Mouse (Mus musculus) embryonic facial prominence, embryonic 14.5 days (tissue): ENCODE measurements at regions not wholly inside any gene's neighbourhood (a gene's known extent, or its start where the extent isn't known, plus 50 kb on each side); places are given as distances from the start of the nearest gene placed in this dataset.
"Not testable (repeated sequence)": the region's sequence is repeated elsewhere in the genome, so short reads cannot be mapped to it uniquely, and the experiment has no call there.

Experiments
- ATAC-seq: fragments of 200-750 bp; cut with Nextera tagmentation; 2 replicates; pipeline ENCODE4 v1.8.0; 2017; ENCODE audit warnings: low read depth, moderate number of reproducible peaks, moderate TSS enrichment
- DNase-seq: peaks from one replicate; pipeline ENCODE4 v3.0.0-alpha.2; 2015; ENCODE audit warnings: low spot score
- H3K27ac ChIP-seq: fragments of 300-500 bp; sonication (generic); replicated peaks from 2 replicates; pipeline ENCODE4 v1.5.1; 2014; ENCODE audit warnings: low read depth, mild to moderate bottlenecking, low read length, moderate library complexity
- H3K27me3 ChIP-seq: fragments of 300-500 bp; sonication (generic); replicated peaks from 2 replicates; pipeline ENCODE4 v1.6.1; 2014; ENCODE audit warnings: low read length; ENCODE audit not compliant: control insufficient read depth, insufficient read depth
- H3K36me3 ChIP-seq: fragments of 300-500 bp; sonication (generic); 2 replicates; pipeline ENCODE4 v1.6.1; 2014; ENCODE audit warnings: low read length, mixed read lengths; ENCODE audit not compliant: control insufficient read depth, insufficient read depth
- H3K4me1 ChIP-seq: fragments of 300-500 bp; sonication (generic); 2 replicates; pipeline ENCODE4 v1.6.1; 2014; ENCODE audit warnings: antibody characterized with exemption, low read length; ENCODE audit not compliant: control insufficient read depth, insufficient read depth
- H3K4me2 ChIP-seq: fragments of 300-500 bp; sonication (generic); 2 replicates; pipeline ENCODE4 v1.6.1; 2014; ENCODE audit warnings: low read depth, mild to moderate bottlenecking, low read length, moderate library complexity, mixed read lengths
- H3K4me3 ChIP-seq: fragments of 300-500 bp; sonication (generic); 2 replicates; pipeline ENCODE4 v1.5.1; 2014; ENCODE audit warnings: low read depth, mild to moderate bottlenecking, low read length
- H3K9ac ChIP-seq: fragments of 300-500 bp; sonication (generic); 2 replicates; pipeline ENCODE4 v1.6.1; 2014; ENCODE audit warnings: low read depth, mild to moderate bottlenecking, low read length, moderate library complexity, mixed read lengths
- H3K9me3 ChIP-seq: fragments of 300-500 bp; sonication (generic); 2 replicates; pipeline ENCODE4 v1.6.1; 2016; ENCODE audit warnings: low read length; ENCODE audit not compliant: control insufficient read depth
- WGBS: fragments of 180-500 bp; shearing (Covaris S2); extraction: QIAGEN DNeasy Blood & Tissue Kit; methylation state at CpG from one replicate; pipeline ENCODE4 v1.1.7; 2014; 5-methylcytosine and 5-hydroxymethylcytosine counted together

DNA sequence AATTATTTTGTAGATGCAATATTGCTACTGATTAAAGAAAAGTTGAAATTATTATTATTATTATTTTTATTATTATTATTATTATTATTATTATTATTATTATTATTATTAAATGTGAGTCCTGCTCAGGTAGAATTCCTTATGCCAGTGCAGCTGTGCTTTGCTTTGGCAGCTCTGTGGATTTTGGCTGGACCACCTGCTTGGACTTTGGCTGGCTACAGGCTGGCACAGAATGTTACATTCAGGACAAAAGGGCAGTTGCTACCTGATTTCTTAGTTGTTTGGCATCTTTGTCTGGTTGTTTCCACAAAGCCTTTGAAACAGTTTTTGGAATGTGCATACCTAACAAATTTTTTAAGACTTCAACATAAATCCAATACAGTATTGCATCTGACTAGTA is 307.7 kb upstream of the Adamts5 start:
- H3K4me2 ChIP-seq = no peak overlapping the region
- H3K4me1 ChIP-seq = no peaks in the 10 kb centered on the region
- H3K9me3 ChIP-seq = no peaks in the 10 kb centered on the region
- H3K9ac ChIP-seq = no peak overlapping the region
- H3K27me3 ChIP-seq = no peaks in the 10 kb centered on the region
- no peak overlapping the region for H3K27ac ChIP-seq
- ATAC-seq = no peak
- no peak overlapping the region for H3K4me3 ChIP-seq
- DNase-seq = no peak
- H3K36me3 ChIP-seq = no peaks in the 10 kb centered on the region

DNA sequence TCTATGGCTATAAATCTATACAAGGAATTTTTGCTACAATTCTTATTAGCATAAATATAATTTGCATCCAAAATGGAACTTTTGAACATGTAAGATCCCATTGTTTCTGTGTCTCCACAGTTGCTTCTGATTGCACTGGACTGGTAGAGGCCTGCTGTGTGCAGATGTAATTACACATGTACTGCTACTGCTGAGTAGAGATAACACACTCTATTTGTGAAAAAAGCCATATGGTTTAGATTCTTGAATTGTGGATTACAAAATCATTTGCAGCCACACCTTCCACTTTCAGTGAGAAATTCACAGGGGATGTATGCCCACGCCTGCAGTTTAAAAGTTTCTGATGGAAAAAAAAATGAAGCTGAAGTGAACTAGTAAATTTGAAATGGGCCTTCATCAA is 288.2 kb upstream of the Adamts5 start:
- no peak overlapping the region for H3K9ac ChIP-seq
- 71% methylated on average over 1 of the region's 1 CpGs for WGBS
- H3K4me1 ChIP-seq = no peaks in the 10 kb centered on the region
- H3K27ac ChIP-seq = no peak overlapping the region
- DNase-seq = no peak
- no peaks in the 10 kb centered on the region for H3K36me3 ChIP-seq
- no peak overlapping the region for H3K4me3 ChIP-seq
- no peak overlapping the region for H3K4me2 ChIP-seq
- no peak for ATAC-seq
- no peaks in the 10 kb centered on the region for H3K9me3 ChIP-seq
- H3K27me3 ChIP-seq = no peaks in the 10 kb centered on the region

DNA sequence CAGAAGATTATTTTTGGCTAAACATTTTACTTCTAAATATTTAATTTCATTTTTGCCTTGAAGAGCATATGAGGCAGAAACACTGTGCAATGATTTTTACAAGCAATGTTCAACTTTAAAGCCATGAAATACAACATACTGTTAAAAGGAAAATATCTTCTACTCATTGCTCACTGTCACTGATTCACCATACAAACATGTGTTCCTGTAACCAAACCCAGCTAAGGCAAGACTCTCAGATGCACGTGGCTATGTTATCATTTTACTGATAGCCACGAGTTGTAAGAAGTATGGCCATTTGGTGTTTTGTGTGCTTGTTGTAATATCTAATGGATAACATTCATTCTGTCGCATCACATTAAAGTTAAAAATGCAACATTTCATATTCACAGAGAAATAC is 287.3 kb upstream of the Adamts5 start:
- Histone ChIP-seq H3K36me3 (no peaks in the 10 kb centered on the region), H3K4me1 (no peaks in the 10 kb centered on the region), H3K9ac (no peak overlapping the region), H3K4me2 (no peak overlapping the region), H3K27ac (no peak overlapping the region), H3K4me3 (no peak overlapping the region), H3K9me3 (no peaks in the 10 kb centered on the region), H3K27me3 (no peaks in the 10 kb centered on the region)
- WGBS = 58% methylated on average over 3 of the region's 3 CpGs
- ATAC-seq = no peak
- no peak for DNase-seq

DNA sequence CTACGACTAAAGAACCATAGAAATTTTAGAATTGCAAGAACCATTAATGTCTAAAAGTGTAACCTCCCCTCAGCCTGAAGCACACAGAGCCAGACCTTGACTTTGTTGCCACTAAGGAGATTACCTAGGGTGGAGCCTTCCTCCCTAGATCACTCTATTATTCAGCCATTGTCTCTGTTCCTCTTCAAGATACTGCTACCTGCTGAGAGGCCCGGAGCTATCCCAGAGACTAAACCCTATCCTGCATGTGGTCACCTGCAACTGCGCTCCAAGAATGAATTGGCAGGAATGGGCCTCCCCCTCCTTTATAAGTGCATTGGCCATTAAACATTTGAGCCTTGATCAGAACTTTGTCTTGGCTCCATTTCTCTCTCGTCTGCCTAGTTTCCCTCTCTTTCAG is 286.0 kb upstream of the Adamts5 start:
- H3K4me3 ChIP-seq, H3K9me3 ChIP-seq, H3K9ac ChIP-seq, ATAC-seq, H3K4me1 ChIP-seq, H3K27ac ChIP-seq, H3K4me2 ChIP-seq, DNase-seq, H3K36me3 ChIP-seq, H3K27me3 ChIP-seq: not testable (repeated sequence)
- WGBS = 64% methylated on average over 4 of the region's 4 CpGs

DNA sequence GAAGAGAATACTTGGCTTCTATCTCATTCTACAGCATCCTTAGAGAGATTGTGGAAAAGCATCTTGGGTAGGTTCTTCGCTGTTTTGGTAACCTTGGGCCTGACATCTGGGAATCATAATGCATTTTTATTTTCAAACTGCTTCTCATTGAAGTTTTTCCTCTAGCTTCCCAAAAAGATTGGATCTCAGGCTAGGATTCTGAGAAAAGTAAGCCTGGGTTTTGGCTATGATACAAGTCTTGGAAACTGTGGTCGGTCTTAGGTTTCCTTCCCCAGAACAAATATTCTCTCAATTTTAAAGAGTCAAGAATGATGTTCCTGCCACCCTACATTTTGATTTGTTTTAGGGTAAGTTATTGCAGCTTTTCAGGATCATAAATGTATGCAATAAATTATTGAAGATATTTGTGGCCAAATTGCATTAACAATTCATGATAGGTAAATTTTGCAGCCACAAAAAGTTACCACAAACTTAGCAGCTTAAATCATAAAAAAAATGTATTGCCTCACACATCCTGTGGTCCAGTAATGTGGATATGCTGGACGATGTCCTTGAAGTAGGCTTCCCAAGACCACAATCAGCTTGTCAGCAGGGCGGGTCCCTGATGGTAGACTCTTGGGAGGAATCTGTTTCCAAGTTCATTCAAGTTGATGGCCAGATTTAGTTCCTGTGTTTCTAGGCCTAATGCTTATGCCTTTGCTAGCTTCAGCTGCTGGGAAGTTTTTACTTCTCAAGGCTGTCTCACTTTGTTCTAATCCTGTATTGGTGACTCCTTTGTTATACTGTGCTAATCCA is 257.6 kb upstream of the Adamts5 start:
- no peak overlapping the region for H3K4me2 ChIP-seq
- no peak overlapping the region for H3K9ac ChIP-seq
- H3K36me3 ChIP-seq = no peaks in the 10 kb centered on the region
- DNase-seq (peak; percentile 82), ATAC-seq (no peak)
- 52% methylated on average over 4 of the region's 4 CpGs for WGBS
- H3K27me3 ChIP-seq = no peaks in the 10 kb centered on the region
- H3K9me3 ChIP-seq = no peaks in the 10 kb centered on the region
- H3K27ac ChIP-seq = no peak overlapping the region
- no peaks in the 10 kb centered on the region for H3K4me1 ChIP-seq
- no peak overlapping the region for H3K4me3 ChIP-seq

DNA sequence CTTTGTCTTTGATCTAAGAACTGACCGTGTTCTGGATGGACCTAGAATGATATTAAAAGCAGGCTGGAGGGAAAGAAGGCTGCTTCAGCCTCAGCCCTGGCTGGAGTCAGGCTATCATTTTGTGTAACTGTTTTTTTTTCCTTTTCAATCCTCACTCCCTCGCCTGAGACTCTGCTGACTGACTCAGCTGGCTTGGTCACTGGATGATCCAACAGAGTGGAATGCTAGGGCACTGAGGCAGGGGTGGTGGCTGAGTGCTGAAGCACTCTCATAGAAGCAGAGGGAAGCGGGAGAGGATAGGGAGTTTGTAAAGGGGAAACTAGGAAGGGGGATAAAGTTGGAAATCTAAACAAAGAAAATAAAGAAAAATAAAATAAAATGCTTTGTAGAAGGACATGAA is 236.5 kb upstream of the Adamts5 start:
- DNase-seq (no peak), ATAC-seq (no peak)
- Histone ChIP-seq H3K9ac (no peak overlapping the region), H3K4me1 (no peaks in the 10 kb centered on the region; the same call in 1 of the 2 replicates), H3K4me3 (no peak overlapping the region), H3K27me3 (no peaks in the 10 kb centered on the region), H3K4me2 (no peak overlapping the region), H3K9me3 (no peaks in the 10 kb centered on the region), H3K36me3 (no peaks in the 10 kb centered on the region), H3K27ac (no peak overlapping the region)
- WGBS = 71% methylated on average over 3 of the region's 3 CpGs

DNA sequence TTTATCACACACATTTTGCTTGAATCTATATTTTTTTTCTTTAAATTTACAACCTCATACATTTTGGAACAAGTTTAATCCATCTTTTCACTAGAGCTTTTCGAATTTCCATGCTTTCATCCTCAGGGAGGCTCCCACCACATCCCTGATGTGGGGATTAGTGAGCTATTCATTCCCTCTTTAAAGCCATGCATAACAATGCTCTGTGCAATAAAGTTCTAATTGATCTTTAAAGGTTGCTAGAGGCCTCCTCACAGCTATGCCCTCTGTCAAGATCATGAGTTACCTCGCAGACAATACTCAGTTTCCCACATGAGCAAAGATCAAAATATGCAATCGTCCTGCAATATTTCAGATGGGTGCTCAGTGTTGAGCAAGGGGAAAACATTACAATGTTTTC is 234.5 kb upstream of the Adamts5 start:
- Histone ChIP-seq H3K4me2 (no peak overlapping the region), H3K27me3 (no peaks in the 10 kb centered on the region), H3K4me1 (no peaks in the 10 kb centered on the region), H3K36me3 (no peaks in the 10 kb centered on the region), H3K4me3 (no peak overlapping the region), H3K9me3 (no peaks in the 10 kb centered on the region), H3K9ac (no peak overlapping the region), H3K27ac (no peak overlapping the region)
- no peak for DNase-seq
- 45% methylated on average over 3 of the region's 3 CpGs for WGBS
- ATAC-seq = no peak

DNA sequence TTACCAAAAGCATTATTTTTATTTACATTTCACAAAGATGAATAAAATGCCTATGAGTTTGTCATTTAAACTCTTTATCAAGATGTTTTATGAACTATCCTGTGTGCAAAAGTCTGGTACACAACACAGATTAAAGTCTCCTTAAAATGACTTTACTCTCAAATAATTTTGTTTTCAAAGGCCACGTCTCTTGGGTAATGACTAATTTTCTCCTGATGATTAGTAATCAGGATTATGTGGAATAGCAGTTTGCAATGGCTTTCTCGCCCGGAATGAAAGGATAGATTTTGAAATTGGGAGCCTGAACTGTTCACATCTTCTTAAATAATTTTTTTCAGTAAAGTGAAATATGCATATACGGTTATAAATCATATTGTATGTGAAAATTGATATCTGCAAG is 225.8 kb upstream of the Adamts5 start:
- Histone ChIP-seq H3K4me2 (no peak overlapping the region), H3K36me3 (no peaks in the 10 kb centered on the region), H3K27me3 (no peaks in the 10 kb centered on the region), H3K9me3 (no peaks in the 10 kb centered on the region), H3K4me3 (no peak overlapping the region), H3K9ac (no peak overlapping the region), H3K4me1 (no peaks in the 10 kb centered on the region), H3K27ac (no peak overlapping the region)
- no peak for ATAC-seq
- 58% methylated on average over 4 of the region's 4 CpGs for WGBS
- no peak for DNase-seq

DNA sequence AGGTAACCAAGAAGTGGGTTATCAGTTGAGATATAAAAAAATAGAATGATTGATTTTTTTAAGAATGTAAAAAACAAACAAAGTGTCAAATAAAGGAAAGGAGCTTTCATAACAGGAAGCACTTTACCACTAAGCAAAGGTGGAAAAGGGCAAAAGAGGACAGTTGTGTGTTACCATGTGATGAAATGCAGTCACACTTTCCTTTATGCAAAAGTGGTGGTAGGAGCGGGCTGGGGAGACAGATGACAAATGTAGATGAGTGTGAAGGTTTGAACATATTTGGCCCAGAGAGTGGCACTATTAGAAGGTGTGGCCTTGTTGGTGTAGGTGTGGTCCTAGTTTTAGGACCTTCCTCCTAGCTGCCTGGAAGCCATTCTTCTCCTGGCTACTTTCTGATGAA is 222.6 kb upstream of the Adamts5 start:
- ATAC-seq = no peak
- Histone ChIP-seq H3K27me3 (no peaks in the 10 kb centered on the region), H3K4me2 (no peak overlapping the region), H3K4me3 (no peak overlapping the region), H3K4me1 (no peaks in the 10 kb centered on the region), H3K9me3 (no peaks in the 10 kb centered on the region), H3K9ac (no peak overlapping the region), H3K36me3 (no peaks in the 10 kb centered on the region), H3K27ac (no peak overlapping the region)
- 90% methylated on average over 1 of the region's 1 CpGs for WGBS
- no peak for DNase-seq
